Mouse (Mus musculus): ENCODE measurements around the gene Ints13. TPM values are rescaled to one million over a fixed set of nuclear protein-coding genes. Genes with fewer than 3 reads are reported as not detected.

Ints13 gene
- polyA plus RNA-seq, 1 experiment from 2014 or later, result 79.3 TPM

- Histone ChIP-seq H3K27me3 (ENCODE audit: control insufficient read depth, insufficient read depth, low read length) (0 out of 2 replicates have a peak, but pooled peaks cover 2% of the 10 kb centered on the region), H3K4me2 (ENCODE audit: low read depth) (no peak overlapping the region; the same call in 1 of the 2 replicates)
- WGBS, result 75% methylated on average over 5 of the region's 5 CpGs
Measured at GRCm38 (mm10) chr6:146500771-146501170, 76.9 kb downstream of the Ints13 start.

GRCm38 (mm10) chr6:146500206-146500605 is 77.4 kb downstream of the Ints13 start:
- WGBS, result 64% methylated on average over 6 of the region's 6 CpGs
- no peak for DNase-seq (ENCODE audit: low spot score)
- no peak for ATAC-seq (ENCODE audit: insufficient read depth, low FRiP score, low TSS enrichment)
- H3K27me3 ChIP-seq (ENCODE audit: control insufficient read depth, insufficient read depth, low read length), result 0 out of 2 replicates have a peak, but pooled peaks cover 2% of the 10 kb centered on the region
- H3K9me3 ChIP-seq (ENCODE audit: control insufficient read depth, low read length), result no peaks in the 10 kb centered on the region
- no peak overlapping the region for H3K4me2 ChIP-seq (ENCODE audit: low read depth)
- H3K36me3 ChIP-seq (ENCODE audit: control insufficient read depth, insufficient read depth, low read length), result no peaks in the 10 kb centered on the region
- H3K27ac ChIP-seq (ENCODE audit: low read depth, low read length), result no peak overlapping the region
- H3K4me1 ChIP-seq (ENCODE audit: control insufficient read depth, insufficient read depth, low read length), result peaks cover 7% of the 10 kb centered on the region
- no peak overlapping the region for H3K9ac ChIP-seq (ENCODE audit: low read length)
- H3K4me3 ChIP-seq (ENCODE audit: low read depth, low read length), result no peak overlapping the region

More at GRCm38 (mm10) chr6:146500771-146501170, 76.9 kb downstream of the Ints13 start:
- H3K4me3 ChIP-seq (ENCODE audit: low read depth, low read length), result no peak overlapping the region
- H3K4me1 ChIP-seq (ENCODE audit: control insufficient read depth, insufficient read depth, low read length), result peaks cover 7% of the 10 kb centered on the region
- ATAC-seq (ENCODE audit: insufficient read depth, low FRiP score, low TSS enrichment) (no peak), DNase-seq (ENCODE audit: low spot score) (no peak)
- no peak overlapping the region for H3K27ac ChIP-seq (ENCODE audit: low read depth, low read length)
- no peak overlapping the region for H3K9ac ChIP-seq (ENCODE audit: low read length)
- H3K9me3 ChIP-seq (ENCODE audit: control insufficient read depth, low read length), result no peaks in the 10 kb centered on the region
- no peaks in the 10 kb centered on the region for H3K36me3 ChIP-seq (ENCODE audit: control insufficient read depth, insufficient read depth, low read length)

Other genes starting within 250 kb of the Ints13 start
- gene Itpr2, start 75.6 kb downstream of the Ints13 start, polyA plus RNA-seq (2014; fragmentation: Nextera tagmentation; extraction: Ambion mirVana), result 4.7 and 6.0 TPM in 2 replicates
- 78.2 and 82.7 TPM in 2 replicates for gene Fgfr1op2, start 632 bp downstream of the Ints13 start, polyA plus RNA-seq (2014; fragmentation: Nextera tagmentation; extraction: Ambion mirVana)
- gene Med21, start 64.7 kb upstream of the Ints13 start, polyA plus RNA-seq (2014; fragmentation: Nextera tagmentation; extraction: Ambion mirVana), result 124 and 125 TPM in 2 replicates
- 26.7 and 27.3 TPM in 2 replicates for gene Tm7sf3, start 65.0 kb upstream of the Ints13 start, polyA plus RNA-seq (2014; fragmentation: Nextera tagmentation; extraction: Ambion mirVana)
- 19.5 and 19.9 TPM in 2 replicates for gene Stk38l, start 147.2 kb upstream of the Ints13 start, polyA plus RNA-seq (2014; fragmentation: Nextera tagmentation; extraction: Ambion mirVana)
- gene Arntl2, start 218.2 kb upstream of the Ints13 start, polyA plus RNA-seq (2014; fragmentation: Nextera tagmentation; extraction: Ambion mirVana), result 1.2 and 1.7 TPM in 2 replicates

Data from neural tube, embryonic 11.5 days (tissue).